Mouse (Mus musculus) C2C12 (cell line): Measurements from ENCODE around the gene Pth.

Source experiments
- CTCF ChIP-seq: IDR thresholded peaks from one replicate; pipeline ENCODE4 v1.5.1; 2011; ENCODE audit not compliant: control insufficient read depth, insufficient read depth, insufficient read length
- MAX ChIP-seq: IDR thresholded peaks from one replicate; pipeline ENCODE4 v1.6.1; 2011; ENCODE audit warnings: mild to moderate bottlenecking, control low read depth
- MYOD1 ChIP-seq: IDR thresholded peaks from one replicate; pipeline ENCODE4 v1.6.1; 2011; ENCODE audit warnings: low read depth; ENCODE audit not compliant: control insufficient read depth, insufficient read length
- MYOG ChIP-seq: IDR thresholded peaks from one replicate; pipeline ENCODE4 v1.6.1; 2011; ENCODE audit not compliant: control insufficient read depth, insufficient read length; ENCODE audit errors: extremely low read depth

- TF ChIP-seq CTCF (peak; percentile 6), MAX (no peak), MYOG (no peak), MYOD1 (no peak)
These were observed 45.9 kb upstream of the Pth start for GRCm38 (mm10) chr7:113434286-113434685.
